Mouse (Mus musculus): ENCODE measurements around the gene Mrpl35. TPM values are rescaled to one million over a fixed set of nuclear protein-coding genes. Genes with fewer than 3 reads are reported as not detected.
"Not testable (repeated sequence)": the region's sequence is repeated elsewhere in the genome, so short reads cannot be mapped to it uniquely, and the experiment has no call there.

Gene Mrpl35
- 10 to 100 TPM; 45.3 to 48.3 TPM for total RNA-seq (2021)
- long read RNA-seq, experiment 1, transcript Mrpl35-201 (4 exons, 3,721 nt), result major isoform, 78 of 85 reads
- long read RNA-seq, experiment 1, partial matches to known transcripts, result 2 of 85 reads
- long read RNA-seq, experiment 1, other reads (novel, unspliced or antisense), result 5 of 85 reads
- long read RNA-seq, experiment 2, transcript Mrpl35-201 (4 exons, 3,721 nt), result major isoform, 53 of 53 reads
- long read RNA-seq, experiment 2, partial matches to known transcripts, result 0 of 53 reads
- long read RNA-seq, experiment 2, other reads (novel, unspliced or antisense), result 0 of 53 reads

DNA sequence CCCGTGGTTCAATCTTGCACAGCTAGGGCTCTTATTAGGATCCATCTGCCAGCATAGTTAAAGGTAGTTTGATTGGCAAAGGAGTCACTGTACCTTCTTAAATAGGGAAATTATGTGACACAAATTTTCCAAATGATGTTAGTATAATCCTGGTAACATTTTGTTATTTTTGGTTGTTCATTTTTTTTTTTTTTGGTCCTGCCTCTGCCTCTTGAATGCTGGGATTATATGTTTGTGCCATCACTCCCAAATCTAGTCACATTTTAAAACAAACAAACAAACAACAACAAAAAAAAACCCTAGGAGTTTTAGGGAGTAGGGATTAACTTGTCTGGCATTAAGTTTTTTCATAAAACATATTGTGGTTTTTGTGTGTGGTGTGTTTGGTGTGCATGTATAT is at the start of gene Mrpl35:
Mrpl35 (minus strand) TSS at position 101 of the 400 bp plus-strand sequence.
- intact Hi-C loops (cut with DNase I), result no loop called here
- no peak for DNase-seq

DNA sequence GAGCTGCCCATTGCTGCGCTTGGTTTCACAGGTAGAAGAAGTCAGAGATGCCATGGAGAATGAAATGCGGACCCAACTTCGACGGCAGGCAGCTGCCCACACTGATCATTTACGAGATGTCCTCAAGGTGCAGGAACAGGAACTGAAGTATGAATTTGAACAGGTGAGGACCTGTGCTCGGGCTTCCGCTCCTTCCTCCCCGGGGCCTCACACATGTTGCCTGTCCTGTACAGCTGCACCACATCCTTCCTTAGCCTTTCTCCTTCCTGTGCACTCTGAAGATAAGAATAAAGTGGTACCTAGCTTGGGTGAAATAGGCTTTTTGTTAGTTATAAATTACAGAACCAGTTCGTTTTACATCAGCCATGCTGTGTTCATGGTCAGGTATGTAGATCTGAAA is 44.6 kb upstream of the Mrpl35 start:
- intact Hi-C loops (cut with DNase I), result no loop called here
- DNase-seq, result no peak

DNA sequence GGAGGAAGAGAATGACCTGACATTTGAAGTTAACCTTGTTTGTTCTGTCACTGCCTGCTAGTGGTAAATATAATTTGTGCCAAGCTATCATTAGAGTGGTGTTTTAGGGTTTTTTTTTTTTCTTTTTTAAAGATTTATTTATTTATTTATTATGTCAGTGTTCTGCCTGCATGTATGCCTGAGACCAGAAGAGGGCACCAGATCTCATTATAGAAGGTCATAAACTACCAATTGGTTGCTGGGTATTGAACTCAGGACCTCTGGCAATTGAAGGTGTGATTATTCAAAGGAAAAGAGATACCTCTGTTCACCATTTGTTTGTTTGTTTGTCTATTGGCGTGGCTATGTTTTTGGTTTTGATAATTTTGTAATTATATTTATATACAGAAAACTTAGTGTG is 42.0 kb upstream of the Mrpl35 start:
- intact Hi-C loops (cut with DNase I), result loop anchor here (5.0 kb wide), 1 partner anchor 298 kb away; no protein-coding TSS in a partner anchor
- no peak for DNase-seq

DNA sequence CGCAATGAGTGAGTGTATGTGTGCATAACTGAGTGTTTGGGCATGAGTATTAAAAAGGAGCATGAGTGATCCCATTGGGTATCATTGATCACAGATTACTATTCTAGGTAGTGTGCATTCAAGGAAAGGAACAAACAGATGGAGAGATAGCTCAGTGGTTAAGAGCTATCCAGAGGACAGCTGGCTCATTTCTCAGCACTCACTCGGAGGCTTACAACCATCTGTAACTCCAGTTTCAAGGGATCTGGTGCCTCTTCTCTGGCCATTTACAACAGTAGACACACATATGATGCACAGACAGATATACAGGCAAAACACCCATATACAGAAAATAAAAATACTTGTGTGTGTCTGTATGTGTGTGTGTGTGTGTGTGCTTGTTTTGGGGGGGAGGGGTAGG is 41.0 kb upstream of the Mrpl35 start:
- intact Hi-C loops (cut with DNase I), result loop anchor here (5.0 kb wide), 1 partner anchor 300 kb away; no protein-coding TSS in a partner anchor
- DNase-seq, result no peak

DNA sequence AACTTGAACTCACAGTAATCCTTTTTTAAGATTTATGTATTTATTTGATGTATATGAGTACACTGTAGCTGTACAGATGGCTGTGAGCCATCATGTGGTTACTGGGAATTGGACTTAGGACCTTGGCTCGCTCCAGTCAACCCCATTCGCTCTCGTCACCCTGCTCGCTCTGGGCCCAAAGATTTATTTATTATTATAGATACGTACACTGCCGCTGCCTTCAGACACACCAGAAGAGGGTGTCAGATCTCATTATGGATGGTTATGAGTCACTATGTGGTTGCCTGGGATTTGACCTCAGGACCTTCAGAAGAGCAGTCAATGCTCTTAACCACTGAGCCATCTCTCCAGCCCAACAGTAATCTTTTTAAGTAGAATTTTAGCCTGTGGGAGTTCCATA is 20.1 kb upstream of the Mrpl35 start:
- DNase-seq; intact Hi-C loops (cut with DNase I): not testable (repeated sequence)

DNA sequence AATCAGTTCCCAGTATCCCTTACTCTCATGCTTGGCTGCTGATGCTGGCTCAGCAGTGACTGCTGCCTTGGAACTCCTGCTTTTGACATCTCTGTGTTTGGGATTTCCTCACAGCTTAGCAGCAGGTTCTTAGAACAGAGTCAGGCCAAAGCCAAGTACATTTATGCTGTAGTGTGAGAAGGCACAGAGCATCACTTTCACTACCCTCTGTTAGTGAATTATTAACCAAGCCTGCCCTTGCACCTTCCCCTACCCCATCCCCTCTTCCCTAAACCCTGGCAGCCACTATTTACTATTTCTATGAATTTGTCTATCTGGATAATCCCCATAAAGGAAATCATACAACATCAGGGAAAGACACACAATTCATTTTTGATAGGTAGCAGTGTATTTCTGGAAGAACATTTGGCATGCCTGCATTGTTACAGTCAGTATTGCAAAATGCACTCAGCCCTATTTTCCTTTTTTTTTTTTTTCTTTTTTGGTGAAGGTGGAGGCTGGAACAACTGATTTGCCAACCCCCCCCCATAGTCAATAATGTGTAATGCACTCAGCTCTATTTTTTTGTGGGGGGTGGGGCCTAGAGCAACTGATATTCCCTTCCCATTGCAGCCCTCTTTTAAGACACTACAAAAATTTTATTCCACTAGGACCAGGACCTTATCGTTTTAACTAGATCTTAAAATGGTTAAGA is 14.0 kb upstream of the Mrpl35 start:
- no peak for DNase-seq
- intact Hi-C loops (cut with DNase I), result no loop called here

DNA sequence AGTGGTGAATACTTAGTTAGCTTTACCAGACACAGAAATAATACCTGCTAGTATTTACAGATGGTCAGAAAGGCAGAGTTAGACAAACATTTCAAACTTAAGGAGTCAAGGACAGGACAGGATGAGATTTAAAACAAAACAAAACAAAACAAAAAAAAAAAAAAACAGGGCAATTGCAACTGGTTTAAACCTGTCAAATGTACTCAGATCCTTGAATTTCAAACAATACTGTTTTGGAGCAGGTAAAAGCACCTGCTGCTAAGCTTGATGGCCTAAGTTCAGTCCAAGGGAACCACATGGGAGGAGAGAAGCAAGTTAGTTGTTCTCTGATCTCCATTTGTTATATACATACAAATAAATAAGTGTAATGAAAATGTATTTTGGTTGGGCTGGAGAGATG is 13.0 kb upstream of the Mrpl35 start:
- no peak for DNase-seq
- intact Hi-C loops (cut with DNase I), result no loop called here

DNA sequence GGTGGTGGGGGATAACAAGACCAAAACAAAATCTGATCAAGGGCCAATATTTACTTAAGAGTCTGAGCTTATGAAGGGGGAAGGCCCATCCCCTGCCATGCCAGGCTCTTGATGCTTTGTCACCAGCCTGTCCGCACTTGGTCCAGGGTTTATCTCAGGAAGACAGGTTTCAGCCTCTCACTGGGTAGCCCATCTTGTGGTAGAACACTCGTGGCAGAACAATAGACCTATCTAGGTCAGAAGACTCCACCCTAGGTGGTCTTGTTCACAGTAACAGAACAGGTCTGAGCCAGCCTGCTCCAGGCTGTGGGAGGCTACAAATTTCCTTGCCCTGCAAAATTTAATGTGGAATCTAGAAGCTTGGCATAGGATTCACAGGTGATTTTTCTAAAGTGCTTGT is 10.0 kb upstream of the Mrpl35 start:
- intact Hi-C loops (cut with DNase I), result no loop called here
- no peak for DNase-seq

DNA sequence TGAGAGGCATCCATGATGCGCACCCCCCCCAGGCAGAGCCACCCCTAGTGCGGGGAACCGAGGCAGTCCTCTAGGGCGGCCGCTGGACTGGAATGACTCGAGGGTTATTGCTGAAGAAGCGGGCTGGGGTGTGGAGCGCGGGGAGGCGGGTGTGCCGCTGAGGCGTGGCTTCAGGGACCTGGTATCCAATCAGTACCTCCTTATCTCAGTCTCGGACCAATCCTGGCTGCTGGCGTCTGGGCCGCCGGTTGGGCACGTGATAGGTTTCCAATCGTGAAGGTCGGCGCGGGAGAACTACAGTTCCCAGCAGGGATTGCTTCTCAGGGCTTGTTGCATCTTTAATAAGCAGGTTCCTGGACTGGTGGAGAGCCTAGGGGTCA is 4.8 kb upstream of the Mrpl35 start:
- peak; percentile 92 to 93 for DNase-seq
- intact Hi-C loops (cut with DNase I), result no loop called here

DNA sequence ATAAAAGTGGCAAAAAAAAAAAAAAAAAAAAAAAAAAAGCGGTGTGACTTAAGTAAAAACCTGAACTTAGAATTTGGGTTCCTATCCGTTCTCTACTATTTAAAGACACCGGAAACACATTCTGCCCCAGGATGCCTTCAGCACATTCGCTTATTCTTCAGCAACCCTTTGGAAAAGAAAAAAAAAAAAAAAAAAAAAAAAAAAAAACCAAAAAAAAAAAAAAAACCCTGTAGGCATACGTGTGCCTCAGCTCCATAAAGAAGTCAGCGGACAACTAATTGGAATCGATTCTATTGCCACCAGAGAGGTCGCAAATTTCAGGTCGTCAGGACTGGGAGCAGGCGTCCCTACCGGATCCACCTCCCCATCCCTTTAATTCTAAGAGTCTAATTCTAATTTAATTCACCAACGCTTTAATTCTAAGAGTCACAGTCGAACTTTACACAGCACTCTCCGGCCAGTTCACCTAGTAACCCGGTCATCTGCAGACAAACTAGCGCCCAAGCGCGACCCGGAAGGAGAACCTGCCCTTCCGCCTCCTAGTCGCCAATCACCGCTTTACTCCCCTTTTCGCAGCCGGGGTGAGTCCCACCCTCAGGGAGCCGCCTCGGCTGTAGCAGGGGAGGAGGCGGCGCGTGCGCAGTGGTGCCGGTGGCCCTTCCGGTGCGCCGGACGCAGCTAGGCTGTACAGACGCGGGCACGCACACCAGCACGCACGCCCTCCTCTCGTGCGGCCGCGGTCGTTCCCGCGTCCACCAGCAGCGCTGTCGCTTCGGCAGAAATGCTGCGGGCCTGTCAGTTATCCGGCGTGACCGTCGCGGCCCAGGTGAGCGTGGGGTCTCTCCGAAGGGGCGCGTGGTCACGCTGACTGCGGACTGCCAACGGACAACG is 4.2 kb upstream of the Mrpl35 start, which contains the start of gene Immt:
Immt (plus strand) TSS at position 642 of the 891 bp plus-strand sequence.
- intact Hi-C loops (cut with DNase I), result no loop called here
- DNase-seq, result peak; percentile 98 to 99

DNA sequence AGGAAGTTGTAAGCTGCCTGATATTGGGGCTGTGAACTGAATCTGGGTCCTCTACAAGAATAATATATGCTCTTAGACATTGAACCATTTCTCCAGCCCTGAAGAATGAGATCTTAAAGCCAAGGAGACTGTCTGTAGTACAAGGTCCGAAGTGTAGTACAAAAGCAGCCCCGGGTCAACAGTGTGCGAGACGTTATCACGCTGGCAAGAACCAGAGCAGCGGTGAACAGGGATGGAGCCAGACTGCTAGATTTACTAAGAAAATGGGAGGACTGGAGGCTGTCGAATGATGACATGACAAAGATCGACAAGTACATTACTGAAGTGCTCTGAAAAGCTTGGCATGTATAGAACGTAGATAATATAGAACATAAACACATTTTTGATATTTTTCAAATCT is 3.0 kb upstream of the Mrpl35 start:
- intact Hi-C loops (cut with DNase I), result no loop called here
- no peak for DNase-seq

DNA sequence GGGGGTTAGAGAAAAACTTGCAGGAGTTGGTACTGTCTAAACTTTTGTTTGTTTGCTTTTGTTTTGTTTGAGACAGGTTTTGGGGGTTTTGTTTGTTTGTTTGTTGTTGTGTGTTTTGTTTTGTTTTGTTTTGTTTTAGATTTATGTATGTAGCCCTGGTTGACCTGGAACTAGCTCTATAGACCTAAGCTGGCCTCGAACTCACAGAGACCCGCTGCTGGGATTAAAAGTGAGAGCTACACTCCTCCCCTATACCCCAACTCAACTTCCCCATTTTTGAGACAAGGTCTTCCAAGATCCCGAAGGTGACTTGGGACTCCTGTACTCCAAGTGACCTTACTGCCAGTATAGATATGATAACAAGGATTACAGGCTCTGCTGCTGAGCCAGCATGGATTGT is 2.8 kb downstream of the Mrpl35 start:
- DNase-seq, result no peak
- intact Hi-C loops (cut with DNase I), result no loop called here

DNA sequence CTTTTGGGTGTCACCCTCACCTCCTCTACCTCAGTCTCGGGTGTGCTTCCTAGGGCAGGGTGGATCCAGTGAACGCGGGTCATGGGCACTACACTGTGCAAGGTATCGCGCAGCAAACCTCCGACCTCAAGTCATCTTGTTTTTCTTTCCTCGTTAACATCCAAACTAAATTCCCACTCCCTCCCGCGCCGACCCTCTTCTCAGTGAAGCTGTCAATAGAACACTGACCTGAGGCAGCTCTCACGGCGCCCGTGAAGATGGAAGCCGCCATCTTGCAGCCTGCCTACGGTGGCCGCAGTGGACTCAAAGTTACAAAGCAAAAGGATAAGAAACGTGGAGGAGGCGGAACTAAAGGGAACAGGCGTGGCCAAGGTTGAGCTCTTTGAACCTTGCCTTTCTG is 3.3 kb downstream of the Mrpl35 start:
- DNase-seq, result peak; percentile 82 to 90
- intact Hi-C loops (cut with DNase I), result no loop called here

DNA sequence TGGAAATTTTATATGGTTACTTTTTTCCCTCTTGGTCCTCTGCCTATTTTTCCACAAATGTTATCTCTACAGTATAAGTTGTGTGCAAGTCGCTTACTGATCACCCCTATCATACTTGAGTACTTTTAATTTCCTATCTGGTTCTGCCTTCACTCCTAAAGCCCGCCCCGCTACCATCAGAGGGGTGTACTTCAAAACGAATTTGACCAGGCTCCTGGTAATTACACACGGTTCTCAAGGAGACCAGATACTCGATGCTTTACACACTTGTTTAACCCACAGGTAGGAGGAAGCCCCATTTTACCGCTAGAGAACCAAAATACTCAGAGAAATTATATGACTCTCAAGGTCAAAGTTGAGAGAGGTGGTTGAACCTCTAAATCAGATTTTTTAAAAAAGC is 3.7 kb downstream of the Mrpl35 start:
- intact Hi-C loops (cut with DNase I), result no loop called here
- no peak for DNase-seq

DNA sequence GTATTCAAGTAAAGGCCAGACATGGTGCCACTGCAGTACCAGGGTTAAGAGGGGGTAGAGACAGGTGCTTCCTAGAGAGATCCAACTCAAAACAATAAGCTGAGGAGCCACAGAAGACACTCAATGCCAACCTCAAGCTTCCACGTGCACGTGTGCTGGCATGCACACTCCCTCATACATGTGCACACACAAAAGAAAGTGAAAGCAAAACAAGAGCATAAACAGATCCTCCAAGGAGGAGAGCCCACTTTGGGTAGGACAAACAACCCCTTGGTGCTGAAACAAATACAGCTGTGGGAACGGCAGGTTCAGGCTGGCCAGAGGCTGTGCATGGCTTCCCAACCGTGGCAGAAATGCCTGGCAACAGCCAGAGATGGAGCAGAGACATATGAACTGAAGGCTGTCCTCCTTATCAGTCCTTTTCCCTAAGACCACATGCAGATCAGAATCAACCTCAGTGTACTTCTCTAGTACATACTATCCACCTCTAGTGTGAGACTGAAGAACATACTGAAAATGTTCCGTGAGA is 6.9 kb downstream of the Mrpl35 start:
- intact Hi-C loops (cut with DNase I), result no loop called here
- DNase-seq, result no peak

DNA sequence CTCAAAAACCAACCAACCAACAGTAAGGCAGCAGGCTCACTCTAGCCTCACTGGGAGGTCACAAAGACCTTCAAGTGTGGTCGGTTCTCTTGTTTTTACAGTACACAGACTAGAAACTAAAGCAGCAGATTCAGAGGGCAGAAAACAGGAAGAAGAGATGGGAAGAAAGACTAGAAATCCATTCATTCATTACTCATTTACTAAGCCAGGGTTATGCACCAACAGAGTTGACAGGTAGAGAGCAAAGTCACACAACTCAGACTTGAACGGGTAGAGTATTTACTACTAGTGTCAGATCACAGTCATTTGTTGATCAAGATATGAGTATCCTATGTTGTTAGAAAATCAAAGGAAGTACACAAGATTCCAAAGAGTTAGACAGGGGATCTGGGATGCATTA is 13.9 kb downstream of the Mrpl35 start:
- intact Hi-C loops (cut with DNase I), result no loop called here
- no peak for DNase-seq

DNA sequence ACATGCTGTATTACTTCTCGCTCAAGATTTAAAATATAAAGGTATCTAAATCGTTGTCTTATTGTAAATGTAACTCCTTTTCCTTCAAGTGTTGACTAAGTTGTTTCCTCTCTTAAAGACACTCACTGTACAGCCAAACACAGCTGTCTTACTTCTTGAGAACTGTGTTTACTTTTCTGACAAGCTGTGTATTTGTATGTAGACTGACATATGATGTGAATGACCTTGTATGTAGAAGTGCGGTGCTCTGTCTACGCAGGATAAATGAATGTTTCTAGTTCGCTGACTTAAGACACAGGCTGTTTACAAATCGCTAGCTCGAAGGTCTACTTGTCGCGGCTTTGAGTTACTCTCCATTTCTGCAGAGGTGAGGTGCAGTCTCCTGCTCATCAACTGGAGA is 16.9 kb downstream of the Mrpl35 start:
- intact Hi-C loops (cut with DNase I), result loop anchor here (10.0 kb wide), 1 partner anchor 525 kb away; no protein-coding TSS in a partner anchor
- DNase-seq, result no peak

DNA sequence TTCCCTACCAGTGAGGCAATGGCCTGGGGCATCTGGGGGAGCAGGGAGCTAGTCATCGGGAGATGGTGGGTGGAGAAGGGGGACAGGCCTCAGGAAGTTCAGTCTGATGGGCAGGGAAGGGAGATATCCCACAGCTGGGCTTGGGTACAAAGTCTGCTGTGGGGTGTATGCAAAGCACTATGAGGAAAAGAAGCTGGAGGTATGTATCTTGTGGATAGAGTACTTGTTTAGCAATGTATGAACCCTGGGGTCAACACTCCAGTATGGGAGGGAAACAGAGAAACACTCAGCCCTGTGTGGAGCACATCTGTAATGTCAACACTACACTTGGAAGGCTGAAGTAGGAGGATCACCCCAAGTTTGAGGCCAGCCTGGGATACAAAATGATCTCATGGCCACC is 20.1 kb downstream of the Mrpl35 start:
- intact Hi-C loops (cut with DNase I), result loop anchor here (10.0 kb wide), 1 partner anchor 522 kb away; no protein-coding TSS in a partner anchor
- DNase-seq, result no peak

DNA sequence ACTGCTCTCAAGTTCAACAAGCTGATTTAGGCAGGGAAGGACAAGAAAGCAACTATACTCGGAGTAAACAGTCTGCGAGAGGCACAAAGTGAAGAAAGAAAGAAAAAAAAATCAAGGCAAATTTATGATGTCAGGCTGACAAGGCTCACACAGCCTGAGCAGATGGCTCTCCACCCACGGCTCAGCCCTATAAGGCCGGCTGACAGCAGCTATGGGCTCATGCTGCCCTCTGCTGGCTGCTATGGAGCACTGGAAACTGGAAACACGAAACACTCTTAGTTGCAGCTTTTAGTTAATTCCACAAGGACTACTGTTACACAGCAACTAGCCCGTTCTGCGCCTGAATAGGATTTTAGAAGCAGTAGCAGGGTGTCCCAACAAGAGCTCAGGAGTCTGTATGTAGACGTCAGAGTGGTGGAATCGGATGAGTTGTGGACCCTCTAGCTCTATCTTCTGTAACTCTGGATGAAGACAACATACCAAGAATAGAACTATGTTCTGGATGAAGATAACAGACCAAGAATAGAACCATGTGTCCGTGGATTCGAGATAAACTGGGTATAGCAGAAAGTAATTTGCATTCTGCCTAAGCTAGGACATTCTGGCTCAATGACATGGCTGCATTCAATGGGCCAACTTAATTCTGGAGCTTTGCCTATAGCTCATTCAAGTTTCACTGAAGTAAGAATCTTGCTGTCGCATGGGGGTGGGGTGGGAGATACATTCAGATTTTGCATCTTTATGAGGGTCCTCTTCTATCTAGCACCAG is 22.5 kb downstream of the Mrpl35 start:
- intact Hi-C loops (cut with DNase I), result loop anchor here (5.0 to 10.0 kb wide), 7 partner anchors 172 to 657 kb away; partner anchors contain the start of genes Kdm3a and Rnf103
- DNase-seq, result peak; percentile 75 to 79

DNA sequence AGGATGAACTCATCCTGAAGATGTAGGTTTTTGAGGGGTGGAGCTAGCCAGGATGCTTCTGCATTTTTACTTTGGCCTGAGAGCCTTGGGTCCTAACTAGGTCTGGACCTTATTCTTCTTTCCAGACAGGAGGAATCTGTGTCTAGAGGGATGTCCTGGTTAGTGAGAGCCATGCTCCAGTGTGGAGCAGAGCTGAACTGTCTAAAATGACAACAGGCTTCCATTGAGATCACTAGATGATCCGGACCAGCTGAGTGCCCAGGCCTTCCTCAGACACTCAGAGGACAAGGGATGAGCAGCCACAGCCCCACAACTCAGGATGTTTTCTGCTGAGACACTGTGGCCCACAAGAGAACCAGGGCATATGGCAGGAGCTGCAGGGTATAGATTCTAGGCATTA is 23.2 kb downstream of the Mrpl35 start:
- no peak for DNase-seq
- intact Hi-C loops (cut with DNase I), result loop anchor here (5.0 to 10.0 kb wide), 7 partner anchors 171 to 656 kb away; partner anchors contain the start of genes Kdm3a and Rnf103
